Mouse (Mus musculus) neural tube, embryonic 10.5 days (tissue): ENCODE results near the gene Podn.
"Not testable (repeated sequence)": the region's sequence is repeated elsewhere in the genome, so short reads cannot be mapped to it uniquely, and the experiment has no call there.

Source experiments
- DNase-seq: peaks from one replicate; pipeline ENCODE4 v3.0.0-alpha.2; 2017; ENCODE audit warnings: low spot score; ENCODE audit errors: extremely low spot score

Podn gene

GRCm38 (mm10) chr4:108096345-108096744, at the start of gene Podn:
Podn (minus strand) TSS chr4:108096445.
- DNase-seq = no peak

DNA sequence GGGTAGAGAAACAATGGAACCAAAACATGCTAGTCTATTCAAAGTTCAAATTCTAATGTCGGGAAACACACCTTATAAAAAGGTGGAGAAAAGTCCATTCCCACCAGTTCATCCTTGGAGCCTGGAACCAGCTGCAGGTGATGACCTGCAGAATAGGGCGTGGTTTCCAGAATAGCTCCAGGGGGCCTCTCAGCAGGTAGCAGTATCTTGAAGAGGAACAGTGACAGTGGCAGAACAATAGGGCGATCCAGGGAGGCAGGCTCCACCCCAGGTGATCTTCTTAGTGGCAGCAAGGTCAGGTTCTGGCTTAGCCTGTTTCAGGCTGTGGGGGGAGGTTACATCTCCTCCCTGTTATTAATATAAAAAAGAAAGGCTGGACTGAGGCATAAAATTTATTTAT, 49.3 kb upstream of the Podn start:
- not testable (repeated sequence) for DNase-seq

GRCm38 (mm10) chr4:108144880-108145279, 48.6 kb upstream of the Podn start, which contains the start of gene Scp2:
Scp2 (minus strand) TSS chr4:108144998.
- DNase-seq = no peak

DNA sequence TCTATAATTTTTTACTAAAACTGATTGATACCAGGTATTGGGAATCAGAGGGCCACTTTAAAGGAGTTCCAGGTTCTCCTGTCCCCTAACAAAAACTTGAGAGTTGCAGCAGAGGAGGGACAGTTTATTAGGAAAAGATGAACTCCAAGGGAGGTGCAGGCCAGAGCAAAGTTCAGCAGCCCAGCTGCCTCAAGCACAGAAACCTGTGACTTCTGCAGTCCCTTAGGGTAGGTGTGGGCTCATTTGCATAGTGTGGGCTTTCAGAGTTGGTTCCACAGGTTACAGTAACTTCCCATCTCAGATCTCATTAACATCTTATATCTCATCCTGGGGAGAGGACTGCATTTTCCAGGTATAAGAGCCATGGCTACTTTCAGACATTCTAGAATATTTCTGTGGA, 47.5 kb upstream of the Podn start:
- DNase-seq = no peak

- not testable (repeated sequence) for DNase-seq
These were observed 46.9 kb upstream of the Podn start for GRCm38 (mm10) chr4:108143178-108143577.

DNA sequence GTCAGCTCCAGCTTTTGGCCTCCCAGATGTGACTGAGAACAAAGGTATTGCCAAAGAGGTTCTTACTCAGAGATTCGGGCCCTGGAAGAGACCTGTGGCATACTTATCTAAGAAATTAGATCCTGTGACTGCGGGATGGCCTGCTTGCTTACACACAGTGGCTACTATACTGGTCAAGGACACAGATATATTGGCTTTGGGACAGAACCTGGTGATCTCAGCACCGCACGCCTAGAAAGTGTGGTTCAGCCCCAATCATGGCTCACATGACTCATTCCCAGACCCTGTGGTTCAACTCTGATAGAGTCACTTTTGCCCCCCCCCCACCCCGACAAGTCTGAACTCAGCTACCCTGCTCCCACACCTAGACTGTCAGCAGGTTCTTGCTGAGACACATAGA, 40.7 kb upstream of the Podn start:
- DNase-seq = no peak

GRCm38 (mm10) chr4:108130452-108130851, 34.2 kb upstream of the Podn start:
- no peak for DNase-seq

GRCm38 (mm10) chr4:108128339-108128738, 32.1 kb upstream of the Podn start:
- no peak for DNase-seq

DNA sequence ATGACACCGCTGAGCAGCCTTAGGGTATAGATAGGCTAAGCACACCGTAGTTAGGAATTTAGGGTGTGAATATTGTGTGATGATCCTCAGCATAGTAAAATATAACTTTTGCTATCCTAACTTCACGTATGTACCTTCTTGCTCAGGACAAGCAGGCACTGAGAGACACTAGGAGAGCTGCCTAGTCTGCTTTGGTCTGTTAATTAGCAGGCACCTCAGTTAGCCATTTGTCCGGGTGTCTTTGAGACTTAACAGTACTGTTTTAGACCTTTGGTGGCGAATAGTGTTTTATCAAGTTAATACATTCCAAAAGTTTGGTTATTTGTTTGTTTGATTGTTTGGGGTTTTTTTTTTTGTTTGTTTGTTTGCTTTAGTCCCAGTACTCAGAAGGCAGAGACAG, 31.3 kb upstream of the Podn start:
- no peak for DNase-seq

DNA sequence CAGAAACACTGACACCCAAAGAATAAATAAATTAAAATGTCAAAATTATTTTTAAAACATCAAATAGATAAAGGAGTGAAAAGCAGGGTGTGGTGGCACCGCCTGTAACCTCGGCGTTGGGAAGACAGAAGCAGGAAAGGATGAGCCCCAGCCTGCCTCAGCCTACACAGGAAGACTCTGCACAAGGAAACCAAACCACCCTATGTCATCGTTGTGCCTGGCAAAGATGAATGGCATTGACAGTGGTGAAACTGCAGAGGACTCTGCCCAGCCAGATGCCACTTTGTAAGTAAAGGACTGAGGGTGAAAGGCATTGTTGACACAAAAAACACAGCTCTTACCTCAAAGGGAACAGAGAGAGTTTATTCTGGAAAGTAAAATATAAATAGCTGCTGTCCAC, 30.0 kb upstream of the Podn start:
- DNase-seq = no peak

DNA sequence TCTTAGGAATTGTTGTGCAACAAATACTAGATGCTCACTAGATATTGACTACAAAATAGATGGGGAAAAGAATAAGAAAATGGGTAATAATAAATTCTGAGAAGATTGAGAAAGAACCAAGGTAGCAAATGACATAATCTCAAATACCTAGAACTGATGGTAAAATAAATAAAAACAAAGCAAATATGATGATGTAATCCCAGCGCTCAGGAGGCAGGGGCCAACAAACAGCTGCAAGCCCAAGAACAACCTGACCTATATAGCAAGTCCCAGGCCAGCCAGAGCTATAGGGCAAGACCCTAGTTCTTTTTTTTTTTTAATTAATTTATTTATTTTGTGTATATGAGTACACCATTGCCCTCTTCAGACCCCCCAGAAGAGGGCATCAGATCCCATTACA, 27.9 kb upstream of the Podn start:
- no peak for DNase-seq

DNA sequence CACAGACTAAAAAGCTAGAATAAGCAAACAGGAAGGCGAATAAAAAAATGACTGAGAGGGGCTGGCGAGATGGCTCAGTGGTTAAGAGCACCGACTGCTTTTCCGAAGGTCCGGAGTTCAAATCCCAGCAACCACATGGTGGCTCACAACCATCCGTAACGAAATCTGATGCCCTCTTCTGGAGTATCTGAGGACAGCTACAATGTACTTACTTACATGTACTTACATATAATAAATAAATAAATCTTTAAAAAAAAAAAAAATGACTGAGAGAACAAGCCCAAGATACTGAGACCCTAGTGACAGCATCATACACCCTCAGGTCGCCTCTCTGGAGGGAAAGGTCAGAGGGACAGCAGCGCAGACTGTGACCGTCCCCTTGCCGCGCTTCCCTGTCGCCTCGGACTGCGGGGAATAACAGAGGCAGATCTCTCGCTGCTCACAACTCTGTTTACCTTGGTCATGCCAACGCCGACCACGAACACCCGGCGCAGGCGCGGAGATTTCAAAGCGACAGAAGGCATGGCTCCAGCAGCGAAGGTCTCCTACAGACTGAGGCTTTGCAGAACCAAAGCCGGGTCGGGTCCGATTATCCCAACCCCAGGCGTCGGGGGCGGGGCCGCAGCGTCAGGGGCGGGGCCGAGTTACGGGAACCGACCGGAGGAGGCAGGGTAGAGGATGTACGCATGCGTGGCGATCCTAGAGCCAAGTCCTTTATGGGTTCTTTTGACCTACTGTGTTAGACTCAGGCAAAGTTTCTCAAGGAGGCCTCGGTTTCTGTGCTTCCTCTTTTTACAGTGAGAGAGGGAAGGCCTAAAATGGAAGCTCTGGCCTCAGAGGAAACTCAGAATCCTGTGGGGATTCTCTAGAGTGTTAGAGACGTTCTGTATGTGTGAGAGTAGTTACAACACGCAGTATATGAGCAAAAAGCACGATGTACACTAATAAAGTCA, 22.0 kb upstream of the Podn start:
- peak; percentile 94 for DNase-seq

DNA sequence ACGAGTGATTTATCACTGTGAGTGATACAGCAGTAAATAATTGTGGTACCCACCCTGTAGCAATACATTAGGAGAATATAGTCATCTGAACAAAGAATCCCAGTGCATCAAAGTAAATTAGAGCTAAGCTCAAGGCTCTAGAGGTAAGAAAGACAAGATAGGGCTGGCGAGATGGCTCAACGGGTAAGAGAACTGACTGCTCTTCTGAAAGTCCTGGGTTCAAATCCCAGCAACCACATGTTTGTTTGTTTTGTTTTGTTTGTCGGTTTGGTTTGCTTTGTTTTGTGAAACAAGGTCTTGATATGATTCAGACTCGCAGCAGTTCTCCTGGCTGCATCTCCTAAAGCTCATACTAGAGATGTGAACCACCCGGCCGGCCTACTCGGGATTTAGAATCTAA, 21.2 kb upstream of the Podn start:
- peak; percentile 15 for DNase-seq

DNA sequence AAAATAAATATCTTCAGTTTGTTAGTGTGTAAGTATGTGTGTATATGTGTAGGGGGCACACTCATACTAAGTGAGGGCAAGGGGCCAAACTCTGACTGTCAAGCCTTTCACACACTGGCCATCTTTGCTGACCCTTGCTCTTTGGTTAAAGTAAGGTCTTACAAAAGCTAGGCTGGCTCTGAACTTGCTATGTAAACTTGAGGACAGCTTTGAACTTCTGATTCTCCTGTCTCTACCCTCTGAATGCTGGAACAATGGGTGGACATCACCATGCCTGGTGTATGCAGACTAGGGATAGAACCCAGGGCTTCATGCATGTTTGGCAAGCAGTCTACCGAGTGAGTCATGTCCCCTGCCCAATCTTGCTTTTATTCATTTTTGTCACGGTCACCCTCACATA, 20.2 kb upstream of the Podn start:
- no peak for DNase-seq

DNA sequence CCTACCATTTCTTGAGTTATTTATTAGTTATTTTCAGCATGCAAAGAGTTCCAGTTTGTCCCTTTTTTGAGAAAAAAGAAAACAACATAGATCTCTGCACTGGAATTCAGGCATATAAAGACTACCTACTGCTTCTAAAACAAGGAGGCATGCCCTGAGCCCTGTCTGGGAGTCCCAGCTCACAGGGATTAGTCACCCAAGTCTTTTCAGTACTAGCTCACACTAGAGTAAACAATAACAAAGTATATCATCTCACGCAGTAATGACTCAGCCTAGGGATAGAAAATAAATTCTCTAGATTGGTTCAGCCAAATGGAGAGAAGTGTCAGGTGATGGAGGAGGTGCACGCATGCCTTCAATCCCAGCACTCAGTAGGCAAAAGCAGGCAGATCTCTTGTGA, 14.5 kb upstream of the Podn start:
- no peak for DNase-seq

DNA sequence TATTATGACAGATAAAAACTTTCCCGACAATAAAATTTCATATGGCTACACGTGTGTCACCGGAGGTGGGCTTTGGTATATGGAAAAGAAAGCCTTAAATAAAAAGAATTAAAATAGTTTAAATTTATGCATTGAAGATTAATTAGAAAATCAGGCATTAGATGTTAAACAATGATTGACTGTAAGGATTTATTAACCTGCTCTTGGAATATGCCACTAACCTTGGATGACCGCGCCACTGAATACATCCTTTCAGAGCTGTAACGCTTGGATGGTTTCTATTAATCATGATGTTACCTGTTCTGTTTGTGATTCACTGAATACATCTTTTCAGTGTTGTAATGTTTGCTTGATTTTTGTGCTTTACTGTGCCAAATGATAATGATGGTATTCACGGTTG, 13.5 kb upstream of the Podn start:
- no peak for DNase-seq

- no peak for DNase-seq
These were observed 3.4 kb downstream of the Podn start for GRCm38 (mm10) chr4:108092741-108093397.

GRCm38 (mm10) chr4:108083993-108084392, 12.3 kb downstream of the Podn start:
- DNase-seq = no peak

- DNase-seq = no peak
These were observed 13.1 kb downstream of the Podn start for GRCm38 (mm10) chr4:108083032-108083735.

GRCm38 (mm10) chr4:108082401-108082806, 13.8 kb downstream of the Podn start:
- no peak for DNase-seq

GRCm38 (mm10) chr4:108080876-108081275, 15.4 kb downstream of the Podn start:
- DNase-seq = no peak

DNA sequence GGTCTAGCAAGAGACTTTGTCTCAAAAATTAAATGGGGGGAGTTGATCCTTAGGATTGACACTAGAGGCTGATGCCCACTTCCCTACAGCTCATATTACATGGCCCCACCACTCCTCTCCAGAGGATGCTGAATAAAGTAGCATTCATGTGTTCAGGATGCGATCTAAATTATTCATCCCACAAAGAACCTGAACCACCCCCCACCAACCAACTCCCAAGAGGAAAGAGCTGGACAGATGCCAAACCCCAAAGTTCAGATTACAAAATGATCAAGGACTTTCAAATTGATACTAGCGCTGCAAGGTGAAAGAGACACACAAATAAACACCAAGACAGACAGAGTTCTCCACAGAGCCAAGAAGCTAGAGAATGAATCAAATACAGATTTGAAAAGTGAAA, 16.5 kb downstream of the Podn start:
- no peak for DNase-seq
